Mouse (Mus musculus) C2C12 (cell line): ENCODE data around the gene A930033H14Rik.

Source experiments
- CTCF ChIP-seq: IDR thresholded peaks from one replicate; pipeline ENCODE4 v1.5.1; 2011; ENCODE audit not compliant: control insufficient read depth, insufficient read depth, insufficient read length
- FOSL1 ChIP-seq: IDR thresholded peaks from one replicate; pipeline ENCODE4 v1.8.0; 2011; ENCODE audit warnings: mild to moderate bottlenecking, low read length; ENCODE audit not compliant: poor library complexity, insufficient read depth, severe bottlenecking
- MAX ChIP-seq: IDR thresholded peaks from one replicate; pipeline ENCODE4 v1.6.1; 2011; ENCODE audit warnings: mild to moderate bottlenecking, control low read depth
- MYOD1 ChIP-seq: IDR thresholded peaks from one replicate; pipeline ENCODE4 v1.6.1; 2011; ENCODE audit warnings: low read depth; ENCODE audit not compliant: control insufficient read depth, insufficient read length
- USF1 ChIP-seq: IDR thresholded peaks from one replicate; pipeline ENCODE4 v1.6.1; 2011; ENCODE audit warnings: low read depth, mild to moderate bottlenecking, control low read depth, moderate library complexity

- TF ChIP-seq CTCF (no peak), MAX (no peak), FOSL1 (no peak), USF1 (no peak), MYOD1 (no peak)
Observed at GRCm38 (mm10) chr10:69253075-69253685, 40.3 kb upstream of the A930033H14Rik start.
